Mouse (Mus musculus): ENCODE data around the gene F11. TPM values are rescaled to one million over a fixed set of nuclear protein-coding genes. Genes with fewer than 3 reads are reported as not detected.

Gene F11
- not detected in 2 replicates for polyA plus RNA-seq (2015; fragmentation: Nextera tagmentation; extraction: Ambion mirVana)

GRCm38 (mm10) chr8:45261920-45262319 is at the start of gene F11:
Gene F11 (minus strand): TSS chr8:45262031.
- Histone ChIP-seq H3K9me3 (replicated peaks) (no peaks in the 10 kb centered on the region), H3K4me2 (replicated peaks) (no peak within 1 kb of the TSS), H3K4me1 (no peaks in the 10 kb centered on the region), H3K27ac (replicated peaks) (no peak within 1 kb of the TSS), H3K9ac (no peak within 1 kb of the TSS), H3K4me3 (replicated peaks) (no peak within 1 kb of the TSS), H3K36me3 (no peaks in the 10 kb centered on the region), H3K27me3 (no peaks in the 10 kb centered on the region)
- 77% methylated on average over 10 of the region's 10 CpGs for WGBS
- ATAC-seq (ENCODE audit: insufficient number of reproducible peaks, low FRiP score, low TSS enrichment, low read depth), result no peak

DNA sequence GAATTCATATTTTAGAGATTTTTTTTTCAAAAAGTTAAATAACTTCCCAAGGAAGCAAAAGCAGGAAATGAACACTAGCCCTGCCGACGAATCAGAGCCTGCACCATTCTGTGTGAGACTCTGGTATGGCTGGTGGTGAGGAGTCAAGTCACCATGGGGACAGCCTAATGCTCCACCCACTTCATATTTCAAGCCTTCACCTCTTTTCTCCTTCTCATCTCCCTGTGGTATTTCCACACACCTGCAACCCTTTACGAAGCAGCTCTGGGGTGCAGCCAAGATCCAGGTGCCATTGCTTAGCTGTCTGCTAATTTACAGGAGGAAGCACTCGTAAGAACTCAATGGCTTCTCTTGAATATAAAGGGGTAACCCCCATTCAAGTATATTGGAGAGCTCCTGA is 49.1 kb upstream of the F11 start:
- ATAC-seq (ENCODE audit: insufficient number of reproducible peaks, low FRiP score, low TSS enrichment, low read depth), result no peak
- no peaks in the 10 kb centered on the region for H3K36me3 ChIP-seq
- H3K4me3 ChIP-seq (replicated peaks), result no peak overlapping the region
- H3K9me3 ChIP-seq (replicated peaks), result no peaks in the 10 kb centered on the region
- H3K4me2 ChIP-seq (replicated peaks), result no peak overlapping the region
- H3K9ac ChIP-seq, result no peak overlapping the region
- WGBS, result 72% methylated on average over 4 of the region's 4 CpGs
- H3K27ac ChIP-seq (replicated peaks), result no peak overlapping the region
- H3K27me3 ChIP-seq, result no peaks in the 10 kb centered on the region
- no peaks in the 10 kb centered on the region for H3K4me1 ChIP-seq

- Histone ChIP-seq H3K9me3 (replicated peaks) (no peaks in the 10 kb centered on the region), H3K4me2 (replicated peaks) (no peak within 1 kb of the TSS), H3K27me3 (no peaks in the 10 kb centered on the region), H3K27ac (replicated peaks) (no peak within 1 kb of the TSS), H3K36me3 (no peaks in the 10 kb centered on the region), H3K4me3 (replicated peaks) (no peak within 1 kb of the TSS), H3K9ac (no peak within 1 kb of the TSS), H3K4me1 (no peaks in the 10 kb centered on the region)
- no peak for ATAC-seq (ENCODE audit: insufficient number of reproducible peaks, low FRiP score, low TSS enrichment, low read depth)
- 91% methylated on average over 13 of the region's 13 CpGs for WGBS
Observed at GRCm38 (mm10) chr8:45308366-45308765, 46.5 kb upstream of the F11 start, which contains the start of gene Gm45753. Gene Gm45753 (minus strand): TSS chr8:45308466.

DNA sequence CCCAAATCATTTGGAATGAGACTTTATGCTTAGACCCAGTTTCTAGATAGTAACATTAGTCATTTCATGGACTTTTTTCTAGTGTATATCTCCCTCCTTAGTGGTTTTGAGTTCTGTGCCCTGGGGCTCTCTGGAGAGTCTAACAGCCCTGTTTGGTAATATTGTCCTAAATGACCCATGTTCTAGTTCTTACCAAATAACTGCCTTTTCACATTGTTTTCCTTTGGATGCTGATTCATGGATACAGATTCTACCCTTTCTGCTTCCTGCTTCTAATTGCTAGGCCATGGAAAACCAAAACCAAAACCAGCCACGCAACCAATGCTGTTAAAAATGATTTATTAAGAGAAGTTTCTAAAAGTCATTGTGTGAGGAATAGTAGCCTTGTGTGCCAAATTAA is 43.6 kb upstream of the F11 start:
- Histone ChIP-seq H3K9me3 (replicated peaks) (no peaks in the 10 kb centered on the region), H3K36me3 (no peaks in the 10 kb centered on the region), H3K27ac (replicated peaks) (no peak overlapping the region), H3K4me3 (replicated peaks) (no peak overlapping the region), H3K4me1 (no peaks in the 10 kb centered on the region), H3K27me3 (no peaks in the 10 kb centered on the region), H3K4me2 (replicated peaks) (no peak overlapping the region), H3K9ac (no peak overlapping the region)
- no peak for ATAC-seq (ENCODE audit: insufficient number of reproducible peaks, low FRiP score, low TSS enrichment, low read depth)
- WGBS, result 83% methylated on average over 1 of the region's 1 CpGs

DNA sequence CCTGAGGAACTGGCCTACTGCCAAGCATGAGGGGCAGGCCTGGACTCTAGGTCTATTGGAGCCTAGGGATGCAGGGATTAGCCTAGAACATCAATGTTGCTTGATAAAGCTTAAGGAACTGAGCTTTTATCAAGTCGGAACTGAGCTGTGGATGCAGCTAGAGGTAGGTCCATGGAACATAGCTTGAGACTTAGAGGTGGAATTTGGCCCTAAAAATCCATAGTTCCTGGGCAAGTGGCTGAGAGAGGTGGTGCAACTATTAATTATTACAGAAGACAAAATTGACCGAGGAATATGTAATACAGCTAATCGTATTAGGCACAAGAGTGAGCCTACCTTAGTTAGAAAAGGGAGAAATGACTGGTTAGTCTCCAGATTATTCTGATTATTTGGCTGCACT is 42.5 kb upstream of the F11 start:
- Histone ChIP-seq H3K4me2 (replicated peaks) (no peak overlapping the region), H3K27me3 (no peaks in the 10 kb centered on the region), H3K36me3 (no peaks in the 10 kb centered on the region), H3K27ac (replicated peaks) (no peak overlapping the region), H3K9me3 (replicated peaks) (no peaks in the 10 kb centered on the region), H3K4me3 (replicated peaks) (no peak overlapping the region), H3K4me1 (no peaks in the 10 kb centered on the region), H3K9ac (no peak overlapping the region)
- no peak for ATAC-seq (ENCODE audit: insufficient number of reproducible peaks, low FRiP score, low TSS enrichment, low read depth)
- WGBS, result 92% methylated on average over 3 of the region's 3 CpGs

- H3K4me3 ChIP-seq (replicated peaks), result no peak overlapping the region
- H3K9ac ChIP-seq, result no peak overlapping the region
- H3K27me3 ChIP-seq, result no peaks in the 10 kb centered on the region
- H3K36me3 ChIP-seq, result no peaks in the 10 kb centered on the region
- no peak overlapping the region for H3K27ac ChIP-seq (replicated peaks)
- H3K4me2 ChIP-seq (replicated peaks), result no peak overlapping the region
- no peaks in the 10 kb centered on the region for H3K4me1 ChIP-seq
- no peaks in the 10 kb centered on the region for H3K9me3 ChIP-seq (replicated peaks)
- ATAC-seq (ENCODE audit: insufficient number of reproducible peaks, low FRiP score, low TSS enrichment, low read depth), result no peak
- WGBS, result 67% methylated on average over 8 of the region's 8 CpGs
Observed at GRCm38 (mm10) chr8:45302390-45302789, 40.6 kb upstream of the F11 start.

DNA sequence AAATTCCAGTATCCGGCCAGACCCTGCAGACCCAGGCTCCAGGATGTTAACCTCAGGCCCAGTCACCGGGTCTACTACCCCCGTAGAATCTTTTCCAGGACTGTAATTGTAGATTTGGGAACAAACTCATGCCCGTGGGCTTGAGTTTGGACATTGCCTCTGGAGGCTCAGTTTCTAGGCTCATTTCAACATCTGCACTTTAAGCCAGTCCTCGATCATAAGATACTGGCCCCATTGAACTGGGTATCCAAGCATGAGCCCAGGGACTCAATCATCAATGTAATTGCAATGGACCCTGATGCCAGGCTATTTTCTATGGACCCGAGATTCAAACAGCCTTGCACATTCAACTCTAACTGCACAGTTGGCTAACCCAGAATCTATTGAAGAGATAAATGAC is 33.4 kb upstream of the F11 start:
- ATAC-seq (ENCODE audit: insufficient number of reproducible peaks, low FRiP score, low TSS enrichment, low read depth), result no peak
- H3K27me3 ChIP-seq, result no peaks in the 10 kb centered on the region
- H3K9me3 ChIP-seq (replicated peaks), result no peaks in the 10 kb centered on the region
- H3K36me3 ChIP-seq, result no peaks in the 10 kb centered on the region
- no peak overlapping the region for H3K27ac ChIP-seq (replicated peaks)
- no peak overlapping the region for H3K4me3 ChIP-seq (replicated peaks)
- no peak overlapping the region for H3K4me2 ChIP-seq (replicated peaks)
- 79% methylated on average over 6 of the region's 6 CpGs for WGBS
- no peaks in the 10 kb centered on the region for H3K4me1 ChIP-seq
- H3K9ac ChIP-seq, result no peak overlapping the region

GRCm38 (mm10) chr8:45294687-45295086 is 32.9 kb upstream of the F11 start, which contains the start of gene Klkb1:
Gene Klkb1 (minus strand): TSS chr8:45294859.
- 83% methylated on average over 7 of the region's 7 CpGs for WGBS
- no peaks in the 10 kb centered on the region for H3K4me1 ChIP-seq
- H3K4me3 ChIP-seq (replicated peaks), result no peak within 1 kb of the TSS
- H3K27ac ChIP-seq (replicated peaks), result no peak within 1 kb of the TSS
- no peaks in the 10 kb centered on the region for H3K36me3 ChIP-seq
- H3K27me3 ChIP-seq, result no peaks in the 10 kb centered on the region
- no peak for ATAC-seq (ENCODE audit: insufficient number of reproducible peaks, low FRiP score, low TSS enrichment, low read depth)
- H3K4me2 ChIP-seq (replicated peaks), result no peak within 1 kb of the TSS
- no peaks in the 10 kb centered on the region for H3K9me3 ChIP-seq (replicated peaks)
- H3K9ac ChIP-seq, result no peak within 1 kb of the TSS

DNA sequence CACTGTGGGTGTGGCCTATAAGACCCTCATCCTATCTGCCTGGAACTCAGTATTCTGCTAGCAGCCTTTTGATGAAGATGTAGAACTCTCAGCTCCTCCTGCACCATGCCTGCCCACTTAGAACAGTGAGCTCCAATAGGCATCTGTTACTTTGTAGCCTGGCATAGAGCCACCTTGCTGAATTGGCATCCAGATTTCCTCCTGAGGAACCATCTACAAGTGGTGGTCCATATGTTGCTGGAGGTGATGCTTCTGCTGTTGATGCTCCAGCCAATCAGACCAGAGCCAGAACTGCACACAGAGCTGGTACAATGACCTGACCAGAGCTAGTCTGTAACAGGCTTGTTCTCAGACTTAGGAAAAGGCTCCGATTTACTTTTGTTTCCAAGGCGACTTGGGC is 30.0 kb upstream of the F11 start:
- 84% methylated on average over 2 of the region's 2 CpGs for WGBS

DNA sequence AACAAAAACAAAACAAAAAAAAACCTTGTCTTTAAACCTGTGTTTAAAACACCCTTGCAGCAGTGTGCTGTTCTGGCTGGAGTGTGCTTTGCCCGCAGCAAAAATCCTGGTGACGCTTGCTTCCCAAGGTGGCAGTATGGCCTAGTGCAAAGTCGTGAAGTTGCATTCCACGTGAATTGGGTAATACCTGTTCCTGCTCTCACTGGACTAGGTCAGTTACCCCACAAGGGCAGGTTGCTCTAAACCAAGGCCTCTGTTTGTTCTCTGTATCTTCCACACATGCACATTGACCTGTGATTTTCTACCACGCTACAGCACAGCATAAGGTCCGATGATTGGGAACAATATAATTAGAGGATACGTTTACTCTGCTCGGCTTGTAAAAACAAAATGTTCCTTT is 19.8 kb upstream of the F11 start:
- no peak overlapping the region for H3K9ac ChIP-seq
- no peaks in the 10 kb centered on the region for H3K27me3 ChIP-seq
- no peak for ATAC-seq (ENCODE audit: insufficient number of reproducible peaks, low FRiP score, low TSS enrichment, low read depth)
- no peak overlapping the region for H3K27ac ChIP-seq (replicated peaks)
- H3K4me2 ChIP-seq (replicated peaks), result no peak overlapping the region
- no peaks in the 10 kb centered on the region for H3K4me1 ChIP-seq
- no peaks in the 10 kb centered on the region for H3K9me3 ChIP-seq (replicated peaks)
- H3K4me3 ChIP-seq (replicated peaks), result no peak overlapping the region
- no peaks in the 10 kb centered on the region for H3K36me3 ChIP-seq
- WGBS, result 71% methylated on average over 8 of the region's 8 CpGs

More for the DNA sequence above, 30.0 kb upstream of the F11 start:
- no peaks in the 10 kb centered on the region for H3K4me1 ChIP-seq
- no peak overlapping the region for H3K27ac ChIP-seq (replicated peaks)
- H3K4me3 ChIP-seq (replicated peaks), result no peak overlapping the region
- no peak overlapping the region for H3K9ac ChIP-seq
- H3K27me3 ChIP-seq, result no peaks in the 10 kb centered on the region
- H3K9me3 ChIP-seq (replicated peaks), result no peaks in the 10 kb centered on the region
- H3K36me3 ChIP-seq, result no peaks in the 10 kb centered on the region
- no peak for ATAC-seq (ENCODE audit: insufficient number of reproducible peaks, low FRiP score, low TSS enrichment, low read depth)
- H3K4me2 ChIP-seq (replicated peaks), result no peak overlapping the region

DNA sequence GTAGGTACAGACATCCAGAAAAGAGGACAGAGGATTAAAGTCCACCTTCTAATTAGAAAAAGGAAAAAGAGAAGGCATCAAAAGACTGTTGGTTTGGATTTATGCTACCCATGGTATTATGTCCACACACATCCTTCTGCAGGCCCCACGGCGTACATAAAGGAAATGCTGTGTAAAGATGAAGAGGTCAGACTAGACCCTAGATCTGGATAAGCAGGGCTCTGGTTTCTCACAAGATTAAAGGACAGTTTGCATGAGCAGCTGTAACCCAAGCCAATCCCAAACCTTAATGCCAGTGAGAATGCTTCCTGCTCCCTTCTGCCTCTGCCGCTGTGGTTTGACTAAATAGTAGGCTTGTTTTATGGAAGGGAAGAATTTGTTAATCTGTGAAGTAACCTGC is 15.6 kb upstream of the F11 start:
- Histone ChIP-seq H3K4me2 (replicated peaks) (no peak overlapping the region), H3K4me1 (no peaks in the 10 kb centered on the region), H3K9ac (no peak overlapping the region), H3K4me3 (replicated peaks) (no peak overlapping the region), H3K27ac (replicated peaks) (no peak overlapping the region), H3K27me3 (no peaks in the 10 kb centered on the region), H3K36me3 (no peaks in the 10 kb centered on the region), H3K9me3 (replicated peaks) (no peaks in the 10 kb centered on the region)
- 52% methylated on average over 3 of the region's 3 CpGs for WGBS
- no peak for ATAC-seq (ENCODE audit: insufficient number of reproducible peaks, low FRiP score, low TSS enrichment, low read depth)

DNA sequence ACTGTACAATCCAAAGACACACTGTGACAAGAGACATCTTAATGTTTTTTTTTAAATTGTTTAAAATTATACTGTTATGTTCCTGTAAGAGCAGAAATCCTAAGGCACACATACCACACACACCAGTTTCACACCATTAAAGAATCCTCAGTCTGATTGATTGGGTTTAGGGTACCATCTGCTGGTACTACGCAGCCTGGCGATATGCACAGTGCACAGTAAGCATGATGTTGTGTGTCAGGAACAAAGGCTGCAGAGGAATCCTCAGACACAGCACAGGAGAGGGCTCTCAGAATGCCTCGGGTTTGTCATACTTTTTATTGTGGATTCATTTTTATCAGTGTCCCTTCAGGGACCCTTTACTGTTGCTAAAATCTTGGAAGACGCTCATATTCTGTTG is 12.5 kb upstream of the F11 start:
- WGBS, result 76% methylated on average over 4 of the region's 4 CpGs
- ATAC-seq (ENCODE audit: insufficient number of reproducible peaks, low FRiP score, low TSS enrichment, low read depth), result no peak
- no peak overlapping the region for H3K27ac ChIP-seq (replicated peaks)
- H3K4me1 ChIP-seq, result no peaks in the 10 kb centered on the region
- H3K27me3 ChIP-seq, result no peaks in the 10 kb centered on the region
- no peak overlapping the region for H3K4me3 ChIP-seq (replicated peaks)
- no peaks in the 10 kb centered on the region for H3K36me3 ChIP-seq
- no peaks in the 10 kb centered on the region for H3K9me3 ChIP-seq (replicated peaks)
- H3K4me2 ChIP-seq (replicated peaks), result no peak overlapping the region
- no peak overlapping the region for H3K9ac ChIP-seq
